Mouse (Mus musculus): Measurements from ENCODE around the gene Gm42421.
A peak's percentile ranks its signal among the peaks of the same experiment; 100 is the strongest.

- TF ChIP-seq CTCF (IDR thresholded peaks at IDR 0.05; ENCODE audit: low read depth) = peak; percentile 78
- TF ChIP-seq EP300 (IDR thresholded peaks at IDR 0.05; ENCODE audit: low read depth) = no peak
Observed at GRCm38 (mm10) chr5:143917418-143917817, 10.6 kb upstream of the Gm42421 start.

Measured in liver, embryonic 14.5 days (tissue).